In the genomic region with DNA sequence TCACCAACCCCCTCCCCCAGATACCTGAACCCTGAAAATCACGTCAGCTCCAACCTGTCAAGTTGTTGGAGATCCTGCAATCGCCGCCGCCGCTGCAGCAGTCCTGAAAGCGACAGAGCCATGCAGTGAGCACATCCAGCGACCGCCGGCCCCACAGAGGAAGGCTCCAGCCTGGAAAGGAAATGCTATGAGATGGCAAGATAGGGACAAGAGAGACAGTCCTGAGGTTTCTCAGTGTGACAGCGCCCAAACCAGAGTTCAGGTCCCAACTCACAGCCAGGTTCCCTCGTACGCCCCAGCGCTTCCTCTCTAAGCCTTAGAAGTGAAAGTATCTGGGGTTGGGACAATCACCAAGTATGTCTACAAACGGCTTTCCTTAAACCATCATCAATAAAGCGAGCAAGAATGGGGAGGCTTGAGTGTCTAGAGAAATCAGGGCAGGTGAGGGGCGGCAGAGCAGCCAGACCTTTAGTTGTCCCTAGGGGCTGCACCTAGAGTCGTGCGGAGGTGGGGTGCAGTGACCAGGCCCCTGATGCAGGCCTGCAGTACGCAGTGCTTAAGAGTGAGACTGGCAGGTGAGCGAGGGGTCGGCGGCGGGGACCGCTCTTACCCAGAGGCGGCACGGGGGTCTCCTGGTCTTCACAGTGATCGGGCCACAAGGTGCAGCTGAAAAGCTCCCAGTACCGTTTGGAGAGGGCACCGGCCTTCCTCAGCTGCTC, we compare ENCODE assay signal across 7 mouse cellular contexts. TPM values are rescaled to one million over a fixed set of nuclear protein-coding genes. Genes with fewer than 3 reads are reported as not detected.
A peak's percentile ranks its signal among the peaks of the same experiment; 100 is the strongest.
DNase-seq lines count a peak whose midpoint lies in the region; ATAC-seq and TF ChIP-seq lines count a peak whose summit lies in the region.

No protein-coding gene starts in this region.

- H3K9ac ChIP-seq in kidney, embryonic 15.5 days, result peak overlapping the region; percentile 69

- ATAC-seq in G1E (ENCODE audit: extremely low read depth, insufficient number of reproducible peaks, low FRiP score, poor library complexity, severe bottlenecking), result 0 out of 2 replicates have a peak, but pooled peaks have one; percentile 24
- ATAC-seq in kidney, embryonic 15.5 days (replicated peaks; ENCODE audit: low FRiP score), result peak; percentile 55

- TF ChIP-seq CTCF in G1E (IDR thresholded peaks at IDR 0.05; ENCODE audit: low read depth, low read length), result no peak
- no peak for TF ChIP-seq CTCF in bone marrow, adult 2 months (IDR thresholded peaks at IDR 0.05; ENCODE audit: control insufficient read depth, insufficient read depth, low read length)
- TF ChIP-seq CTCF in spleen, adult 2 months (IDR thresholded peaks at IDR 0.05; ENCODE audit: extremely low read depth, insufficient read depth, insufficient read length, insufficient replicate concordance), result no peak

- H3K9me3 ChIP-seq in G1E (replicated peaks), result no peaks in the 10 kb centered on the region
- no peaks in the 10 kb centered on the region for H3K9me3 ChIP-seq in kidney, embryonic 15.5 days (replicated peaks)

- TF ChIP-seq POLR2A in bone marrow, adult 2 months (IDR thresholded peaks at IDR 0.05; ENCODE audit: borderline replicate concordance, control insufficient read depth, low read depth, low read length), result no peak
- TF ChIP-seq POLR2A in spleen, adult 2 months (IDR thresholded peaks at IDR 0.05; ENCODE audit: low read depth, low read length), result no peak

- peak overlapping the region; percentile 76 for H3K27ac ChIP-seq in bone marrow, adult 2 months (ENCODE audit: control insufficient read depth, insufficient read depth, low read depth, low read length, poor library complexity)
- peak overlapping the region; percentile 78 for H3K27ac ChIP-seq in kidney, embryonic 15.5 days
- H3K27ac ChIP-seq in spleen, adult 2 months (ENCODE audit: insufficient read depth, low read length), result peak overlapping the region; percentile 87

- WGBS in bone marrow, adult 2 months, result under 1% methylated on average over 29 of the region's 29 CpGs
- WGBS in kidney, embryonic 15.5 days, result 1% methylated on average over 29 of the region's 29 CpGs
- under 1% methylated on average over 29 of the region's 29 CpGs for WGBS in spleen, adult 2 months

- H3K4me3 ChIP-seq in G1E (ENCODE audit: low read depth, low read length), result peak overlapping the region; percentile 74
- H3K4me3 ChIP-seq in bone marrow, adult 2 months (replicated peaks; ENCODE audit: control insufficient read depth, low read depth, low read length), result peak overlapping the region; percentile 85
- peak overlapping the region; percentile 73 for H3K4me3 ChIP-seq in kidney, embryonic 15.5 days (replicated peaks)
- peak overlapping the region; percentile 85 for H3K4me3 ChIP-seq in spleen, adult 2 months (ENCODE audit: extremely low read depth, insufficient read depth, insufficient read length)

- peaks cover 12% of the 10 kb centered on the region for H3K36me3 ChIP-seq in G1E (replicated peaks)
- H3K36me3 ChIP-seq in kidney, embryonic 15.5 days, result peaks cover 1% of the 10 kb centered on the region; the same call in 1 of the 2 replicates
- peaks cover 12% of the 10 kb centered on the region for H3K36me3 ChIP-seq in spleen, adult 2 months (ENCODE audit: control insufficient read depth, insufficient read depth, low read length)

- H3K4me2 ChIP-seq in kidney, embryonic 15.5 days, result peak overlapping the region; percentile 99

- peaks cover 10% of the 10 kb centered on the region; the same call in 1 of the 2 replicates for H3K27me3 ChIP-seq in G1E (ENCODE audit: insufficient read depth, low read length)
- H3K27me3 ChIP-seq in kidney, embryonic 15.5 days, result no peaks in the 10 kb centered on the region
- no peaks in the 10 kb centered on the region for H3K27me3 ChIP-seq in spleen, adult 2 months (ENCODE audit: control insufficient read depth, insufficient read depth, low read length)

- DNase-seq in G1E (ENCODE audit: low spot score), result no peak
- peak; percentile 46 for DNase-seq in heart, adult 8-10 months (ENCODE audit: low spot score)
- DNase-seq in lung, postnatal 36 days, result peak; percentile 60
- DNase-seq in spleen, adult 2 months (ENCODE audit: low read depth in 1 of 2, low spot score in 2 of 2), result peak; percentile 22
- DNase-seq in layer of hippocampus, postnatal 14 days (ENCODE audit: low spot score in 2 of 2), result no peak

- H3K4me1 ChIP-seq in G1E (ENCODE audit: insufficient read depth, low read depth, low read length), result peaks cover 31% of the 10 kb centered on the region
- peaks cover 2% of the 10 kb centered on the region for H3K4me1 ChIP-seq in bone marrow, adult 2 months (ENCODE audit: control insufficient read depth, insufficient read depth, low read length)
- H3K4me1 ChIP-seq in kidney, embryonic 15.5 days, result peaks cover 23% of the 10 kb centered on the region
- H3K4me1 ChIP-seq in spleen, adult 2 months (ENCODE audit: control insufficient read depth, insufficient read depth, insufficient read length), result peaks cover 6% of the 10 kb centered on the region; the same call in 1 of the 2 replicates

RNA-seq across cellular contexts. Expression of gene Tor3a, which starts 0.5 kb away (rescaled TPM):
- total RNA-seq in G1E (2014; fragmentation: Nextera tagmentation), result 2.1 and 2.6 TPM in 2 replicates
- 2.8 and 3.1 TPM in 2 replicates for total RNA-seq in G1E (2017)
- 2.5 and 4.8 TPM in 2 replicates for polyA plus RNA-seq in G1E (2012)
- polyA plus RNA-seq in bone marrow, adult 2 months (2011; ENCODE audit: insufficient read depth, insufficient read length, low replicate concordance, missing spikeins), result 9.1 and 19.2 TPM in 2 replicates
- 10 to 100 TPM in 1 of 4 experiments, 1 to 10 TPM in 3; 8.1 to 11.2 (median 9.2) TPM for total RNA-seq in heart, adult 8-10 months (2022)
- 16.8 and 17.8 TPM in 2 replicates for polyA plus RNA-seq in kidney, embryonic 15.5 days (2015; fragmentation: Nextera tagmentation; extraction: Ambion mirVana)
- polyA plus RNA-seq in spleen, adult 2 months (2012; rRNA removed), result 32.2 and 65.8 TPM in 2 replicates
- 1 to 10 TPM; 5.3 to 7.4 TPM for total RNA-seq in layer of hippocampus, postnatal 14 days (2021)

RNA-seq across cellular contexts. Expression of gene Fam20b, which starts 45.3 kb away (rescaled TPM):
- 36.1 and 43.3 TPM in 2 replicates for total RNA-seq in G1E (2014; fragmentation: Nextera tagmentation)
- 90.0 and 93.5 TPM in 2 replicates for total RNA-seq in G1E (2017)
- polyA plus RNA-seq in G1E (2012), result 9.7 and 11.8 TPM in 2 replicates
- polyA plus RNA-seq in bone marrow, adult 2 months (2011; ENCODE audit: insufficient read depth, insufficient read length, low replicate concordance, missing spikeins), result 8.6 and 9.4 TPM in 2 replicates
- total RNA-seq in heart, adult 8-10 months (2022), result 10 to 100 TPM; 59.9 to 68.8 (median 65.7) TPM
- polyA plus RNA-seq in kidney, embryonic 15.5 days (2015; fragmentation: Nextera tagmentation; extraction: Ambion mirVana), result 32.0 and 33.5 TPM in 2 replicates
- polyA plus RNA-seq in spleen, adult 2 months (2012; rRNA removed), result 8.9 and 9.6 TPM in 2 replicates
- total RNA-seq in layer of hippocampus, postnatal 14 days (2021), result 10 to 100 TPM; 65.4 to 67.0 TPM

Comparison
In these comparisons a context has a peak if more than half of its experiments do, and no peak if none do; other contexts are left out.
1. DNase-seq: peak in heart, adult 8-10 months (single experiment), lung, postnatal 36 days (single experiment) and spleen, adult 2 months (2 of 2); none in G1E (single experiment) and layer of hippocampus, postnatal 14 days (0 of 2).
2. Peak in every context shown above with its lines, with median percentiles within 50 percentile points of each other: H3K4me3 ChIP-seq and H3K27ac ChIP-seq.